Mouse (Mus musculus): ENCODE measurements around the gene Socs2. TPM values are rescaled to one million over a fixed set of nuclear protein-coding genes. Genes with fewer than 3 reads are reported as not detected.
A peak's percentile ranks its signal among the peaks of the same experiment; 100 is the strongest.
"Not testable (repeated sequence)": the region's sequence is repeated elsewhere in the genome, so short reads cannot be mapped to it uniquely, and the experiment has no call there.

Socs2 gene
- polyA plus RNA-seq, 1 experiment = 59.4 TPM

GRCm38 (mm10) chr10:95407541-95408160 is 9.3 kb downstream of the Socs2 start:
- TF ChIP-seq CTCF (IDR thresholded peaks at IDR 0.05; ENCODE audit: borderline replicate concordance, extremely low read depth, insufficient read depth, insufficient read length) (no peak), POLR2A (IDR thresholded peaks at IDR 0.05; ENCODE audit: borderline replicate concordance, extremely low read depth, insufficient read depth, insufficient read length, poor library complexity, severe bottlenecking) (no peak)
- DNase-seq (ENCODE audit: low read depth) = no peak

- no peak for TF ChIP-seq POLR2A (IDR thresholded peaks at IDR 0.05; ENCODE audit: borderline replicate concordance, extremely low read depth, insufficient read depth, insufficient read length, poor library complexity, severe bottlenecking)
- TF ChIP-seq CTCF (IDR thresholded peaks at IDR 0.05; ENCODE audit: borderline replicate concordance, extremely low read depth, insufficient read depth, insufficient read length) = no peak
- no peak for DNase-seq (ENCODE audit: low read depth)
These were observed 12.2 kb downstream of the Socs2 start for GRCm38 (mm10) chr10:95404774-95405173.

GRCm38 (mm10) chr10:95399689-95400354 is 17.2 kb downstream of the Socs2 start:
- peak; percentile 81 for DNase-seq (ENCODE audit: low read depth)
- TF ChIP-seq CTCF (IDR thresholded peaks at IDR 0.05; ENCODE audit: borderline replicate concordance, extremely low read depth, insufficient read depth, insufficient read length) (no peak), POLR2A (IDR thresholded peaks at IDR 0.05; ENCODE audit: borderline replicate concordance, extremely low read depth, insufficient read depth, insufficient read length, poor library complexity, severe bottlenecking) (no peak)

GRCm38 (mm10) chr10:95398489-95398888 is 18.5 kb downstream of the Socs2 start:
- TF ChIP-seq CTCF (IDR thresholded peaks at IDR 0.05; ENCODE audit: borderline replicate concordance, extremely low read depth, insufficient read depth, insufficient read length) = no peak
- TF ChIP-seq POLR2A (IDR thresholded peaks at IDR 0.05; ENCODE audit: borderline replicate concordance, extremely low read depth, insufficient read depth, insufficient read length, poor library complexity, severe bottlenecking) = no peak
- peak; percentile 65 for DNase-seq (ENCODE audit: low read depth)

- peak; percentile 61 for DNase-seq (ENCODE audit: low read depth)
- TF ChIP-seq POLR2A (IDR thresholded peaks at IDR 0.05; ENCODE audit: borderline replicate concordance, extremely low read depth, insufficient read depth, insufficient read length, poor library complexity, severe bottlenecking) (no peak), CTCF (IDR thresholded peaks at IDR 0.05; ENCODE audit: borderline replicate concordance, extremely low read depth, insufficient read depth, insufficient read length) (no peak)
These were observed 19.7 kb downstream of the Socs2 start for GRCm38 (mm10) chr10:95397191-95397835.

GRCm38 (mm10) chr10:95396356-95396755 is 20.6 kb downstream of the Socs2 start:
- TF ChIP-seq POLR2A (IDR thresholded peaks at IDR 0.05; ENCODE audit: borderline replicate concordance, extremely low read depth, insufficient read depth, insufficient read length, poor library complexity, severe bottlenecking) (no peak), CTCF (IDR thresholded peaks at IDR 0.05; ENCODE audit: borderline replicate concordance, extremely low read depth, insufficient read depth, insufficient read length) (no peak)
- no peak for DNase-seq (ENCODE audit: low read depth)

- no peak for DNase-seq (ENCODE audit: low read depth)
- no peak for TF ChIP-seq POLR2A (IDR thresholded peaks at IDR 0.05; ENCODE audit: borderline replicate concordance, extremely low read depth, insufficient read depth, insufficient read length, poor library complexity, severe bottlenecking)
- no peak for TF ChIP-seq CTCF (IDR thresholded peaks at IDR 0.05; ENCODE audit: borderline replicate concordance, extremely low read depth, insufficient read depth, insufficient read length)
These were observed 21.9 kb downstream of the Socs2 start for GRCm38 (mm10) chr10:95394819-95395812.

GRCm38 (mm10) chr10:95392073-95392472 is 24.9 kb downstream of the Socs2 start:
- DNase-seq (ENCODE audit: low read depth) = no peak
- TF ChIP-seq CTCF (IDR thresholded peaks at IDR 0.05; ENCODE audit: borderline replicate concordance, extremely low read depth, insufficient read depth, insufficient read length) (no peak), POLR2A (IDR thresholded peaks at IDR 0.05; ENCODE audit: borderline replicate concordance, extremely low read depth, insufficient read depth, insufficient read length, poor library complexity, severe bottlenecking) (no peak)

GRCm38 (mm10) chr10:95390871-95391270 is 26.1 kb downstream of the Socs2 start:
- DNase-seq (ENCODE audit: low read depth) = no peak
- TF ChIP-seq CTCF (IDR thresholded peaks at IDR 0.05; ENCODE audit: borderline replicate concordance, extremely low read depth, insufficient read depth, insufficient read length) = no peak
- no peak for TF ChIP-seq POLR2A (IDR thresholded peaks at IDR 0.05; ENCODE audit: borderline replicate concordance, extremely low read depth, insufficient read depth, insufficient read length, poor library complexity, severe bottlenecking)

GRCm38 (mm10) chr10:95389805-95390204 is 27.2 kb downstream of the Socs2 start:
- DNase-seq (ENCODE audit: low read depth) = not testable (repeated sequence)
